Mouse (Mus musculus) embryo, embryonic 11.5 days (tissue): ENCODE measurements at regions not wholly inside any gene's neighbourhood (a gene's known extent, or its start where the extent isn't known, plus 50 kb on each side); places are given as distances from the start of the nearest gene placed in this dataset.
A peak's percentile ranks its signal among the peaks of the same experiment; 100 is the strongest.

Experiments
- DNase-seq: peaks from one replicate; pipeline ENCODE4 v3.0.0-alpha.2; 2012; ENCODE audit warnings: low read depth, low spot score

DNA sequence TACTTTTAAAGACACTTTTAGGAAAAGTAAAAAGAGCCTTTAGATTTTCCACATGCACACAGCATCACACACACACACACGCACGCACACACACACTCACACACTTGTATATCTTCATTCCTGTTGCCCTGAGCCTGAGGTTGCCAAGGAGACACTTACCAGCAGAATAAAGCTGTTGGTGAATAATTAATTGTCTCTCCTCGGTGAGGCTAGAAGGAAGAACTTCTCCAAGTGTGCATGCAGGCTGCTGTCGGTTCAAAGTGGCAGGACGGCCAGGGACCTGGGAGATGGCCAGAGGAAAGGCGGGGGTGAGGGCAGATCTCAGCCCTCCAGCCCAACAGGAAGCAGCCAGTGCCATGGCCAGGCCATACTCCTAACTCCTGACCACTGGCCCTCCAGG lies 98.6 kb upstream of the Prok2 start:
- no peak for DNase-seq

DNA sequence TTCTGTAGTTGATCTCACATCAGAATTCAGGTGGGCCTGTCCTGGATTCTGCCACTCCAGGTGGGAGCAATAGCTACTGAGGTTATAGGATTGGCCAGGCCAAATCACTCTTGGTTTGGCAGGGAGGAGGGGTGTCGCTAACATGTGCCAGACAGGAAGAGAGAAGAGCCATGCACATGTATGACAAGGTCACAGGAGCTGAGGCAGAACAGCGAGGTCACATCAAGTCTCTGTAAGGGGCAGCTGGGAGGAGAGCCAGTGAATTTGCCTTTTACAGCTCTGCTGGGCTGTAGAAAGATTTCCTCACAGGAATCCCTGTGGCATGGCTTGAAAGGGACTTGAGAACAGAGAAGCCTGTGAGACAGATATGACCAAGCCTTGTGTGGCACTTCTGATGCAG lies 96.3 kb upstream of the Prok2 start:
- no peak for DNase-seq

DNA sequence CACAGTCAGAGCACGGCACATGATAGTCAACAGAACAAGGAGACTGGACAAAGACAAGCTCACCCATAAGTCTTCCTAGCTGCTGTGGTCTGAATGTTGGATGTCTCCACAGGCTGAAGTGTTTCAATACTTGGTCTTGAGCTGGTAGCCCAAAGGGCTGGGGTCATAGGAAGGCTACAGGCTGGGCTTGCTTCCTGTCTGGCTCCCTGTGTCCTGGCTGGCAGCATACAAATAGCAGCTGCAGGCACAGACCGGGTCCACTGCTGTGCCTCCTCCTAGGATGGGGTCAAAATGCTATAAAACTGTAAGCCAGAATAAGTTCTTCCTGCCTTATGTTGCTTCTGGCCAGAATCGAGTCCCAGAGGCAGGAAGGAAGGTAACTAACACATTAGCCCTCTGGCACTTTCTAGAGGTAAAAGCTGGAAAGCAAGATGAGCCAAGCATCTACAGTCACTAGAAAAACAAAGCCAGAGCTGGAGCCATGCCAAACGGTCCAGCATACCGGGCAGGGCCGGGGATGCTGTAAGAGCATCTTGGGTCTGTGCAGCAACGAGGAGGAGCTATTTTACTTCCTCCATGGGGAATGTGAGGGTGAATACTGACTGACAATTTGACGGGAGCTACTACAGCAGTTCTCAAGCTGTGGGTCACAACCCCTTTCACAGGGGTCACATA lies 93.2 kb upstream of the Prok2 start:
- DNase-seq: no peak

DNA sequence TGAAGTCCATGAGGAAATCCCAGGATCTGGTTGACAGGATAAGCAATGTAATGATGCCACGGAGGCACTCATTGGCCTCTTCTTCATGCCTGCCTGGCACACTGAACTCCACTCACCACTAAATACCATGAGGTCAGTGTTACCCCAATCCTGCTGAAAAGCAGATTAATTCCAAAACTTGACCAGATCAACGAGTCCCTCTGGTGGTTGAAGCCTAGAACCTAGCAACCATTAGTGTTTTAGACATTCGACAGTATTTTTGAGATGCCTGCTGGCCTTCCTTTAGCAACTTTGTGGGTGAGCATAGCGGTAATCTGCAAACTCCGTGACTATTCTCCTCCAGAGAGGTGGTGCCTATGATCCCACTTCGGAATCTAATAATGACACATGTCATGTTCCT lies 92.3 kb upstream of the Prok2 start:
- DNase-seq: no peak

DNA sequence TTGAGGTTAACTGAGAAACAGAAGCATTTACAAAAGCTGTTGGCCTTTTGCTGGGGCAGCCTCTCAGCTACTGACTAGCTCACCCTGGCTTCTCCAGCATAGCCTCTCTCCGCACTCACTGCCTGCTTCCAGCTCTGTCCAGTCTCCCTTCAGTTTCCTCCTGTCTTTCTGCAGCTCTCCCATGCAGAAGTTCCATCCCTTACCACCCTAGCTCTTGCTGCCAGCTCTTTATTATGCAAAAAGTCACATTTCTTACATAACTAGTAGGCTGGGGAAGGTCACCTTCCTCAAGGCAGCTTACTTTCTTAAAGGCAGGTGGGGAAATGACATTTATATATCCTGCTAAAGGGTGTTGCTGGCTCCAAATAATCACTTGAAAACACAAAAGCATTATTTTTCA lies 91.1 kb upstream of the Prok2 start:
- DNase-seq: no peak

DNA sequence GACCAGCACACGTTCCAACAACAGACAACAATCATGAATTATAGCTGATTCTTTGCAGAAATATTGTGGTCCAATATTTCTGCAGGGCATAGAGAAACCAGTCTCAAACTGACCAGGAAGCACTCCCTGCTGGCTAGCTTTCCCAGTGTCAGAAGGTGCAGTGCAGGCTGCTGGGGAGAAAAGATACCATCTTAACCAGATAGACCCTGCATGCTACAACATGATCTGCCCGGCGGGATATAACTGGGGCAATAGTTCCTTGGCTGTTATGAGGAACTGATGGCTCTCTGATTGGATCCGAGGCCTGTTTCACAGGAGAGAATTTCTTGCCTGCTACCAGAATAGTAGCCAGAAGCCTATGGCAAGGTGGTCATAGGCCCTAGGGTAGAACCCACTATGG lies 86.9 kb upstream of the Prok2 start:
- no peak for DNase-seq

DNA sequence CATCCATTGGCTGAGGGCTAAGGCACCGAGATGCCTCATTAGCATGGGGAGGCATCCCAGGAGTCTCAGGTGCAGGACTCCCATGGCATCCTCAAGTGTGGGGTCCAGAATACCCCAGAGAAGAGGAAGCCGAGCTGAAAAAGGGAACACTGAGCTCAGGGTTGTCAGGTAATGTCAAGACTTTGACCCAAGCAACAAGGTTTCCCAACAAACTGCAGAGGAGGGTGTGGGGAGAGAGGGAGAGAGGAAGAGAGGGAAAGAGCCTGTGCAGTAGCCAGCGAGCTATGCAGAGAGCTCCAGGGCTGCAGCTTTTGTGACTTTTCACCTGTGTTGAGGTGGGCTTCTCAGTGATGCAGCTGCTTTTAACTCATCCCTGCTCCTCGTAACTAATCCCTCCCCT lies 85.7 kb upstream of the Prok2 start:
- DNase-seq: no peak

DNA sequence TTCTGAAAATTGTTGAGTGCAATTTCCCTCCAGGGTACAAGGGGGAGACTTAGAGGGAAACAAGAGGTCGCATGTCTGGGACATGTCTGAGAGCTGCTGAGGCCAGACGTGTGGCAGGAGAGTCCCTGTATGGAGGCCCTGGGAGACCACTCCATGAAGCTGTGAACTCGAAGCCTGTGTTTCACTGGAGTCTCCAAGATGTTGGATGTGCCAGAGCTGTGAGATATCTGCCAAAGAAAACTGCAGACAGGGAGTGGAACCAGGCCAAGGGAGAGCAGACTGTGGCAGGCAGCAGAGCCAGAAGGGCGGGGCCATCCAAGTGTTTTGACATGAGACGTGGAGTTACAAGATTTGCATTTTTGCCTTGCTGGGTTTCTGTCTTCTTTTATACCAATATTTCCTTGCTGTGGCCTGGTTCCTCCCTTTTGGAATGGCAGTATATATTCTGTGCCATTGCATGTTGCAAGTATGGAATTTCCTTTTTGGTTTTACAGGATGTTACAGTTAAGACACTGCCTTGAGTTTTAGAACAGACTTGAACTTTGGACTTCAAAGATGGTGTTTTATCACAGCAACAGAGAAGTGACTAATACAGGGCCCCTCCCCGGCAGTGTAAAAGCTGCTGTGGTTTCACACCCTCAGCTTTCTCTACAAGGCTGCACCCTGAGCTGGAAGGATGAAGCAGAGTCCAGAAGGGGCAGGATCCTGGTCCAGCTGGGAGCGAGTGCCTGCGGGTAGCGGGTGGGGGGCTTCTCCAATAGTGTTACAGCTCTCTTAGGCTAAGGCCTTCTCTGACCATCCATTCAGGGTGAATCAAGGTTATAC lies 85.0 kb upstream of the Prok2 start:
- DNase-seq: no peak

DNA sequence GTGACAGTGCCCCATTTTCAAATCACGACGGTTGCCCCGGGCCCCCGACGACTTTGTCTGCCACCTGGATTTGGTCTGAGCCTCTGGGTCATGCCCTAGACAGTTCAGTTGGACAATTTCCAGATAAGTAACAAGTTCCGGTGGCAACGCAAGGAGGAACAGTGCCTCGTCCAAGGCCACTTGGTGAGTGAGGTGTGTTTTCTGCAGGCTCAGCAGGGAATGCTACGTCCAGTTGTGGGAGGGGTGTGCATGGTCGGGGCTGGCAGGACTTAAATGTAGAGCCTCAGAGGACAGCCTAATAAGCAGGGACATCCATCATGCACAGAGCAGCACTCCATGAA lies 78.7 kb upstream of the Prok2 start:
- DNase-seq: no peak

DNA sequence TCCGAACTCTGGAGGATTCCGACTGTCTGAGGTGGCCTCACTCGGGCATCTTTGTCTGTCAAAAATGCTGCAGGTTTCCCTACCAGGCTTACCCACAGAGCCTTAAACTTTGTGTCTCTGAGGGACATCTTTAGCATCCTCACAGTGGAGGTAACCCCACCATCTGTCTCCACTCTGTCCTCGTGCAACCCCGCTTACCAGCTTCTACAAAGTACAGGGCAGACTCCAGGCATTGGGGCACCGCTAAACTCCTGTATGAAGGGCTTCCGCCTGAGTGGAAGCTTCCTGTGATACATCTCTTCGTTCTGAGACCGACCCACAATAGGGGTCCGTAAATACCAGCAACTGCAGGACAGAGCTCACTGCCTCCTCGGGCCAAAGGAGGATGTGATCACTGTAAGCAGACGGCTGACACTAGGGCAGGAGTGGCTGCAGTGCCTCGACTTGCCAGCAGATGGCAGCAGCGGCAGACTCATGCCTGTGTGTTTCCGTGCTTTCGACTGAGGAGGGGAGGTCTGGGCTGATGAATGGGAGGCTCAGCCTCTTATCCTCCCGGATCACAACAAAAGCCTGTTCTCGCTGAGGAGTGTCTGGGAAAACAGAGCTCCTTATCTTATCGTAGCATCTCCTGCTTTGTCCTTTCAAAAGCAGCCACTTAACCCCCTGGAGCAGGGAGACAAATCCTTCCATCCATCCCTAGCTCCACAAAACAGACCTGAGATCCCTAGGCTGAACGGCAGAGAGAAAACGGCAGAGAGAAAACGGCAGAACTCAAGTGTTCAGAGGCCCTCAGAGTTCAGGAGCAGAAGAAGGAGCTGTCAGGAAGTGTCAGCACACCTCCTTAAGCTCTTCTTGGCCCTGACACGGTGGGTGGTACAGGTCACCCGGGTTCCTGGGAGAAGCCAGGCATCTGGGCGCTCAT lies 78.1 kb upstream of the Prok2 start:
- DNase-seq: peak; percentile 77

DNA sequence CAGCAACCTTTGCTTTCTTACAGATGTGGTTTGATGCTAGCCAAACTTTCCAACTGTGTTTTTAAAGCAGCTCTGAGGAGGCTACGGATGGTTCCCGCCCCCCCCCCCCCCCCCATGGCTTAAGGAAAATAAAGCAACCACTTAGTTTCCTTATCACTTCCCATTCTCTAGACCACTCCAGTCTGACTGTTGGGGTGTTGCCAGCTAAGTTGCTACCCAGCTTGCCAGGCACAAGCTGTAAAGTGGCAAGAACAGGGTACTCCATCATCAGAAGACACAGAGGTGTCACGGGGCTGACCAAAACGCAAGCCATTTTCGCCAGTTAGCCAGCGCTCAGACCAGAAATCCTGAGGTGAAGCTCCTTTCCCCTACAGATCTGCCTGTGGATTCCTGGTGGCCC lies 74.7 kb upstream of the Prok2 start:
- no peak for DNase-seq

DNA sequence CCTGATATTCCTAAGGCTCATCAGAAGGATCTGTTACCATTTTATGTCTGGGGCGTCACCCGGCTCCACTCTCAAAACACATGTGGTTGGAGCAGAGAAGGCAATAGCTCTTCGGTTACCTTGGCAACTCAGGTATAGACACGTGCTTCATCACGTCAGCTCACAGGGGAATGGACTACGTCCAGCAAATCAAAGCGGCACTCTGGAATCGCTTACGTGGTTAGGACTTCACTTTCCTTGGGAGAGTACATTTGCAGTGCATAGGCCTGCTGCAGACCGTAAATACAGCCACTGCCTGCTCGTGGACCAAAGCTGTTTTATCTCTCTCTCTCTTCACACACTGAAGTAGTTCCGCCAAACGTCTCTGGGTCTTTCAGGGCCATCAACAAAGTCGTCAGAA lies 74.1 kb upstream of the Prok2 start:
- DNase-seq: peak; percentile 35

DNA sequence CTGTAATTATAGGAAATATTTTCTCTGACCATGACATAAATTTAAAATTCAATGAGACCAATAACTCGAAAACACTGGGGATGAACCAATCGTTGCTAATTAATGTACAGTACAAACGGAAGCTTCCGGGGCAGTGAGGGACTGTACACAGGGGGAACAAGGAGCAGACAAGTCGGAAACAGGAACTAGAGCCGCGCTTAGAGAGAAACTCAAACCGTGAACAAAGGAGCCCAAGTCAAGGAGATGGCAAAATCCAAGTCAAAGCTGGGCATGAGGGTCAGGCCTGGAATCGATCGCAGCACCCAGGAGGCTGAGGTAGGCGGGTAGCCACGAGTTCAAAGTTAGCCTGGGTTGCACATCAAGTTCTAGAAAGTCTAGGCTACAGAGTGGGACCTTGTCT lies 70.2 kb upstream of the Prok2 start:
- DNase-seq: no peak

DNA sequence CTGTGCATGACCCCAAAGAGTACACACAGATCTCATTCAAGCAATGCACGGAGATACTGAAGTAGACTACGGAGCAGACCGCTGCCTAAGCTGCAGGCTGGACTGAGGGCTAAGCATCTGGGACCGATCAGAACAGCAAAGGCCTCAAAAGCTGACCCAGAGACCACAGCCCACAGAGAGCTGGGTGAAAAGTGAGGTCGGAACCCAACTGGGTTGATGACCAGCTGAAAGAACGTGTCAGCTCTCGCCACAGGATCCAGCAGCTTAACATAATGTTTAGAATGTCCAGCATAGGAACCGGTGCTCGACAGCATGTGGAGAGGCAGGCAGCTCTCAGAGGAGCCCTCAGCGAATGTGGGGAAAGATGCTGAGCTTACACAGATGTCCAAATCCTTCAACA lies 67.4 kb upstream of the Prok2 start:
- no peak for DNase-seq

DNA sequence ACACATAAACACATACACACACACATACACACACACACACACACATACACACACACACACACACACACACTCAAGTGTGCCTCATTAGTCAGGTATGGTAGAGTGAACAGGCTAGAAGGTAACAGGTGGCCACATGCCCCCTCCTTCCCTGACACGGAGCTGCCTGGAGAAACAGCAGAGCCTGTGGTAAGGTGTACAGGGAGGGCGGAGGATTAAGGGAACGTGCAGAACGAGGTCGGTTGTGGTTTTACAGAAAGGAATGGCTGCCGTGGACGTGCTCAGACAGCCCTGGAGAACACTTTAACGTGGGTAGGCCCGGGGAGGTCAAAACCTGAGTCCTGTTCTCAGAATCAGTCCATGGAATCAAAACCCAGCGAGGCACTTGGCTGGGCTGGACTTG lies 66.2 kb upstream of the Prok2 start:
- no peak for DNase-seq

DNA sequence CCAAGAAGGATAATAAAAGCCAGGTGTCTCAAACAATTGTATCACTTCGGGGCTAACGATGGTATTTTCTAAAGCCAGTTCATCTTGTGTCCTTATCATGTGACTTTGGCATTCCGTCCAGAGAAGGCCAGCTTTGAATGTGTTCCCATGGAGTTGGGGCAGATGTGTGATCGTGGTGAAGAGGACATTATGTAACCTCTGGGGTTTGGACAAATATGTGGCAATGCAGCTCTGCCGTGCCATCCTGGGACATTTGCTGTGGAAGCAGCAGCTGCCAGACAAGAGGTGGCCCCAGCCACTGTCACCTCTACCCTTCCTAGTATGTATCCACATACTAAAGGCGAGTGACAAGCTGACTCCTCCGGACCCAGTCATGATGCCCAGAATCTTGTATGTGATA lies 60.8 kb upstream of the Prok2 start:
- DNase-seq: no peak

DNA sequence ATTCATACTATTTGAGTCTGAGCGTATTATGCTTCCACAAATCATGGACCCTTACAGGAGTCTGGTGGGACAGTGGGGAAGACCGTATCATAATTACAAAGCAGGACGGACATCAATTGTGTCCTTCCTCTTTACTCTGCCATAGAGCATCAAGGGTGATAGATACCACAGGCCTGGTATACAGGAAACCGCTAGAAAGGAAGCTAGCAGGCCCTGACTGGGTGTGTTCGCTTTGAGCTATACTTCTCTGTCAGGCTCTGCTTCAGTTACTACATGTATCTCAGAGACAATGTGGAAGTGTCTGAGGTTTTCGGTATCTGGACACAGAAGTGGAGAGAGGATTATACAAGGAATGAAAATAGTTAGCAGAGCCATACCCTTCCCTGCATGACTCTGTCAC lies 59.0 kb upstream of the Prok2 start:
- no peak for DNase-seq

DNA sequence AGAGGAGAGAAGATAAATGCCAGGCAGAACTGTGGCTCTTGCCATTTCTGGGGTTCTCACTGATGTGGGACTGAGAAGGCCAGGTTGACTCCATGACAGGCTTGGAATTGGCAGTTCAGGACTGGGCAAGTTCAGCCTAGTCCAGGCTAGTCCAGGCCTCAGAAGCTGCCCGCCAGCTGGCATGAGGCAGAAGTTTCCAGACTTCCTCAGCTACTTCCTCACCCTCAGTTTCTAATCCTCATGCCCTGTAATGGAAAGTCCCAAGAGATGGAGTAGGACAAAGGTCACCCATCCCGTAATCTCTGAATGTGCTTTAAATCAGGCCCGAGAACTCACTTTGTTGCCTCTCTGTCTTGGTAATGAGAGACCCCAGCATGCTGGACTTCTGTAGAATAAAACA lies 58.6 kb upstream of the Prok2 start:
- DNase-seq: no peak

DNA sequence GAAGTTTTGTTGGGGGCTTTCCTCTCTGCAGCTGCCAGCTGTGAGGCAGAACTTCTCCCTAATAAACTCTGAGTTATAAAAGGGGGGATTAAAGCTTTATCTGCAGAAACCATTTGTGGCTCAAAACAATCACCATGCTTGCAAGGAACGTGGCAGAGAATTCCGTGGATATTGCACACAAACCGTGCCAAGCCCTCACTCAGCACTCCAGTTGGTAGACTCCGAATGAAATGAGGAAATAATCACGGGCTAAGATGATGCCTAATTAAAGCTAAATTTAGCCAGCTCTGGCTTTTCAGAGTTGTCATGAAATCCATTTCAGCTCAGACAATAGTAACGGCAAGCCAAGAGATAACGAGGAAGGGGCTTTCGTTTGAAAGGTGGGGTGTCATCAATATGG lies 58.1 kb upstream of the Prok2 start:
- DNase-seq: no peak

DNA sequence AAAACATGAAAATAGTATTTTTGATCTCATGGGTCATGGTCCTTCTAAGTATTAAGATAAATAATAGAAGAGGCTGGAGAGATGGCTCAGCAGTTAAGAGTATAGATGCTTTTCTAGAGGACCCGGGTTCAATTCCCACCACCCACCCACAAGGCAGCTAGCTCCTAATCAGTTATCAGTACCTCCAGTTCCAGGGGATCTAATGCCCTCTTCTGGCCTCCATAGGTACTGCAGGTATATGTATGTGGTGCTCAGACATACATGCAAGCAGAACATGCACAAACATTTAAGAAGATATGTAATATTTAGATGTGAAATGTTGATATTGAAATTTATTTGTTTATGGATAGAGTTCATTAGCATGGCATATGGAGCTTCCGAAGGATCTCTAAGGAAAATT lies 56.8 kb upstream of the Prok2 start:
- no peak for DNase-seq
